Mouse (Mus musculus): ENCODE measurements at regions not wholly inside any gene's neighbourhood (a gene's known extent, or its start where the extent isn't known, plus 50 kb on each side); places are given as distances from the start of the nearest gene placed in this dataset.

GRCm38 (mm10) chr4:89395336-89395735 is 84.5 kb upstream of the Cdkn2b start:
- DNase-seq: no peak

GRCm38 (mm10) chr4:89393251-89393711 is 82.4 kb upstream of the Cdkn2b start:
- DNase-seq: no peak

GRCm38 (mm10) chr4:89392791-89393190 is 82.0 kb upstream of the Cdkn2b start:
- DNase-seq: no peak

- DNase-seq: no peak
Observed at GRCm38 (mm10) chr4:89391463-89392308, 80.8 kb upstream of the Cdkn2b start.

GRCm38 (mm10) chr4:89383548-89383947 is 72.7 kb upstream of the Cdkn2b start:
- DNase-seq: no peak

- DNase-seq: no peak
Observed at GRCm38 (mm10) chr4:89382434-89382976, 71.7 kb upstream of the Cdkn2b start.

- DNase-seq: no peak
Observed at GRCm38 (mm10) chr4:89381763-89382162, 70.9 kb upstream of the Cdkn2b start.

- DNase-seq: no peak
Observed at GRCm38 (mm10) chr4:89381077-89381476, 70.2 kb upstream of the Cdkn2b start.

GRCm38 (mm10) chr4:89380330-89380945 is 69.6 kb upstream of the Cdkn2b start:
- no peak for DNase-seq

- no peak for DNase-seq
Observed at GRCm38 (mm10) chr4:89379622-89380329, 68.9 kb upstream of the Cdkn2b start.

- DNase-seq: no peak
Observed at GRCm38 (mm10) chr4:89372631-89373030, 61.8 kb upstream of the Cdkn2b start.

GRCm38 (mm10) chr4:89368850-89369524 is 58.1 kb upstream of the Cdkn2b start:
- DNase-seq: no peak

- DNase-seq: no peak
Observed at GRCm38 (mm10) chr4:89366581-89367141, 55.8 kb upstream of the Cdkn2b start.

GRCm38 (mm10) chr4:89365875-89366274 is 55.0 kb upstream of the Cdkn2b start:
- no peak for DNase-seq

GRCm38 (mm10) chr4:89363150-89363683 is 52.4 kb upstream of the Cdkn2b start:
- DNase-seq: no peak

GRCm38 (mm10) chr4:89362650-89363049 is 51.8 kb upstream of the Cdkn2b start:
- no peak for DNase-seq

- no peak for DNase-seq
Observed at GRCm38 (mm10) chr4:89361316-89361715, 50.5 kb upstream of the Cdkn2b start.

All from right cerebral cortex, postnatal 4 days (tissue).